17 mouse cellular contexts compared by ENCODE assay signal in genomic region chr6:32955481-32955880, GRCm38 (mm10).
DNase-seq lines count a peak whose midpoint lies in the region; ATAC-seq and TF ChIP-seq lines count a peak whose summit lies in the region.
"Had no signal": no experiment of that assay in that cellular context is flagged by ENCODE, and none has a peak within 500 bp of the region (broad histone marks: within the 10 kb centered on the region; RNA-seq: fewer than 3 reads in every experiment).

No protein-coding gene starts in this region.

- TF ChIP-seq POLR2A in brain, embryonic 14.5 days (IDR thresholded peaks at IDR 0.05; ENCODE audit: borderline replicate concordance, extremely low read depth, insufficient read depth, insufficient read length, poor library complexity, severe bottlenecking) = no peak

- H3K4me1 ChIP-seq in forebrain, embryonic 15.5 days = peaks cover 7% of the 10 kb centered on the region; the same call in 1 of the 2 replicates
- H3K4me1 ChIP-seq in forebrain, embryonic 10.5 days = peaks cover 28% of the 10 kb centered on the region
- no peaks in the 10 kb centered on the region for H3K4me1 ChIP-seq in forebrain, postnatal 0 days (ENCODE audit: insufficient read depth)
- peaks cover 11% of the 10 kb centered on the region for H3K4me1 ChIP-seq in forebrain, embryonic 12.5 days
- H3K4me1 ChIP-seq: embryonic facial prominence, embryonic 12.5 days had no signal

- ATAC-seq in forebrain, embryonic 15.5 days (replicated peaks) = no peak
- ATAC-seq in forebrain, postnatal 0 days = no peak; the same call in 1 of the 2 replicates
- ATAC-seq in forebrain, embryonic 12.5 days (ENCODE audit: low FRiP score) = no peak

- H3K36me3 ChIP-seq in forebrain, embryonic 15.5 days = no peaks in the 10 kb centered on the region
- no peaks in the 10 kb centered on the region for H3K36me3 ChIP-seq in forebrain, embryonic 10.5 days (replicated peaks)
- no peaks in the 10 kb centered on the region for H3K36me3 ChIP-seq in forebrain, postnatal 0 days (ENCODE audit: insufficient read depth)
- no peaks in the 10 kb centered on the region for H3K36me3 ChIP-seq in forebrain, embryonic 12.5 days (replicated peaks)
- H3K36me3 ChIP-seq: embryonic facial prominence, embryonic 10.5 days; embryonic facial prominence, embryonic 12.5 days had no signal

- no peak for TF ChIP-seq CTCF in forebrain, postnatal 0 days (IDR thresholded peaks at IDR 0.05; ENCODE audit: low read depth)
- no peak for TF ChIP-seq CTCF in brain, embryonic 14.5 days (IDR thresholded peaks at IDR 0.05; ENCODE audit: borderline replicate concordance, extremely low read depth, insufficient read depth, insufficient read length)

- WGBS in forebrain, embryonic 15.5 days = 43% methylated on average over 3 of the region's 3 CpGs
- 83% methylated on average over 3 of the region's 3 CpGs for WGBS in forebrain, embryonic 10.5 days
- 51% methylated on average over 3 of the region's 3 CpGs for WGBS in forebrain, postnatal 0 days
- 73% methylated on average over 3 of the region's 3 CpGs for WGBS in forebrain, embryonic 12.5 days

- peak overlapping the region; percentile 40; the same call in 1 of the 2 replicates for H3K27ac ChIP-seq in forebrain, embryonic 15.5 days (replicated peaks)
- no peak overlapping the region for H3K27ac ChIP-seq in forebrain, embryonic 10.5 days
- no peak overlapping the region; the same call in 1 of the 2 replicates for H3K27ac ChIP-seq in forebrain, postnatal 0 days (ENCODE audit: low read depth, low read length)
- H3K27ac ChIP-seq in forebrain, embryonic 12.5 days = no peak overlapping the region
- H3K27ac ChIP-seq: embryonic facial prominence, embryonic 10.5 days; embryonic facial prominence, embryonic 12.5 days had no signal

- no peak overlapping the region for H3K4me2 ChIP-seq in forebrain, embryonic 15.5 days (replicated peaks)
- H3K4me2 ChIP-seq in forebrain, postnatal 0 days (ENCODE audit: low read depth) = no peak overlapping the region
- no peak overlapping the region for H3K4me2 ChIP-seq in forebrain, embryonic 12.5 days
- H3K4me2 ChIP-seq: embryonic facial prominence, embryonic 12.5 days had no signal

- DNase-seq in forebrain, embryonic 10.5 days (ENCODE audit: extremely low spot score, low spot score) = no peak
- DNase-seq in forebrain, postnatal 0 days = peak; percentile 42
- DNase-seq in brain, adult 2 months (ENCODE audit: low read depth, low spot score) = peak; percentile 15
- DNase-seq in brain, embryonic 14.5 days (ENCODE audit: low read depth) = peak; percentile 56
- no peak for DNase-seq in cerebellum, postnatal 14 days
- DNase-seq: adrenal gland, adult 2 months; adrenal gland, postnatal 10 days; adrenal gland, postnatal 25 days; cerebellum, adult 11 months; cerebellum, adult 18-20 months; cerebellum, adult 8-10 months; cerebellum, adult 9-11 months; cerebellum, postnatal 25 days had no signal

- H3K4me3 ChIP-seq in forebrain, embryonic 15.5 days = no peak overlapping the region
- H3K4me3 ChIP-seq in forebrain, embryonic 10.5 days = no peak overlapping the region
- no peak overlapping the region for H3K4me3 ChIP-seq in forebrain, postnatal 0 days (ENCODE audit: low read depth, low read length)
- H3K4me3 ChIP-seq in forebrain, embryonic 12.5 days (replicated peaks) = no peak overlapping the region
- H3K4me3 ChIP-seq: embryonic facial prominence, embryonic 10.5 days; embryonic facial prominence, embryonic 12.5 days had no signal

- no peaks in the 10 kb centered on the region for H3K9me3 ChIP-seq in forebrain, embryonic 15.5 days
- H3K9me3 ChIP-seq in forebrain, embryonic 10.5 days = no peaks in the 10 kb centered on the region
- no peaks in the 10 kb centered on the region for H3K9me3 ChIP-seq in forebrain, postnatal 0 days (ENCODE audit: low read length)
- no peaks in the 10 kb centered on the region for H3K9me3 ChIP-seq in forebrain, embryonic 12.5 days
- H3K9me3 ChIP-seq: embryonic facial prominence, embryonic 10.5 days; embryonic facial prominence, embryonic 12.5 days had no signal

- H3K27me3 ChIP-seq in forebrain, embryonic 15.5 days = no peaks in the 10 kb centered on the region
- H3K27me3 ChIP-seq in forebrain, embryonic 10.5 days (ENCODE audit: poor library complexity, severe bottlenecking) = no peaks in the 10 kb centered on the region
- no peaks in the 10 kb centered on the region for H3K27me3 ChIP-seq in forebrain, postnatal 0 days (ENCODE audit: insufficient read depth, low read length)
- no peaks in the 10 kb centered on the region for H3K27me3 ChIP-seq in forebrain, embryonic 12.5 days
- H3K27me3 ChIP-seq: embryonic facial prominence, embryonic 12.5 days had no signal

- H3K9ac ChIP-seq in forebrain, embryonic 15.5 days (replicated peaks) = no peak overlapping the region
- H3K9ac ChIP-seq in forebrain, postnatal 0 days = no peak overlapping the region
- H3K9ac ChIP-seq in forebrain, embryonic 12.5 days = no peak overlapping the region
- H3K9ac ChIP-seq: embryonic facial prominence, embryonic 12.5 days had no signal

Comparison
In these comparisons a context has a peak if more than half of its experiments do, and no peak if none do; other contexts are left out.
1. DNase-seq: peak in forebrain, postnatal 0 days (single experiment), brain, adult 2 months (single experiment) and brain, embryonic 14.5 days (single experiment); none in forebrain, embryonic 10.5 days (single experiment) and cerebellum, postnatal 14 days (0 of 2).